Mouse (Mus musculus) adrenal gland, adult 8-10 months (tissue): ENCODE measurements around the gene Calcoco2. TPM values are rescaled to one million over a fixed set of nuclear protein-coding genes. Genes with fewer than 3 reads are reported as not detected.

ENCODE experiments used
- DNase-seq: peaks from one replicate; pipeline ENCODE4 v3.0.0; 2022
- total RNA-seq, 4 experiments: library from RNA; stranded (reverse); gene quantifications; 2 replicates each; pipeline ENCODE4 v1.2.4; 2022

The Calcoco2 gene
- total RNA-seq, 4 experiments from 2014 or later, result not detected

DNA sequence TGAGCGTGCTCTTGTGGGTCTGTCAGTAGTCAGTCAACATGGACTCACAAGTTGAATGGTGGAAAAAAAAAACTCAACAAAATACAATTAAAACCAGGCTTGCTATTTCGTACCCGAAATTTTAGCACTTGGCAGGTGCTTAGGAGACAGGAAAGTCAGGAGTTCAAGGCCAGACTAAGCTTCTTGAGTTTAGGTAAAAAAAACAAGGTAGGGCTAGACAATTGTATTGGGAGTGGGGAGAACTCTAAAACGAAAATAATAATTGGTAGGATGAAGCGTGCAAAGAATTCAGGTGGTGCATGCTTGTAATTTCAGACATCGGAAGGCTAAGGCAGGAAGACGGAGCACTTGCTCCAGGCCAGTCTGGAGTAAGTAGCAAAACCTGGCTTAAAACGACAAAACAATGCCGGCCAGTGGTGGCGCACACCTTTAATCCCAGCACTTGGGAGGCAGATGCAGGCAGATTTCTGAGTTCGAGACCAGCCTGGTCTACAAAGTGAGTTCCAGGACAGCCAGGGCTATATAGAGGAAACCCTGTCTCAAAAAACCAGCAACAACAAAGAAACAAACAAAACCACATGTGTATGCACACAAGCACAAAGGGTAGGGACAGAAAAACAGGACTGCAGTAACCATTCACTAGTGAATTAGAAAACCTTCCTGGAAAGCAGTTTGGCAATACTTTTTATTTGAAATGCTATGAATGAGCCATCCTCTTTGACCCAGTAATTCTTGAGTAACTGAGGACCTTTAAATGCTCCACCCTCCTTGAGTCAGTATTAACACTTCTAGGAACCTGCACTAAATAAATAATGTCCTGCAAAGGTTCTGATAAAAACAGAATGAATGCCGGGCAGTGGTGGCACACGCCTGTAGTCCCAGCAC is 35.3 kb downstream of the Calcoco2 start:
- no peak for DNase-seq

DNA sequence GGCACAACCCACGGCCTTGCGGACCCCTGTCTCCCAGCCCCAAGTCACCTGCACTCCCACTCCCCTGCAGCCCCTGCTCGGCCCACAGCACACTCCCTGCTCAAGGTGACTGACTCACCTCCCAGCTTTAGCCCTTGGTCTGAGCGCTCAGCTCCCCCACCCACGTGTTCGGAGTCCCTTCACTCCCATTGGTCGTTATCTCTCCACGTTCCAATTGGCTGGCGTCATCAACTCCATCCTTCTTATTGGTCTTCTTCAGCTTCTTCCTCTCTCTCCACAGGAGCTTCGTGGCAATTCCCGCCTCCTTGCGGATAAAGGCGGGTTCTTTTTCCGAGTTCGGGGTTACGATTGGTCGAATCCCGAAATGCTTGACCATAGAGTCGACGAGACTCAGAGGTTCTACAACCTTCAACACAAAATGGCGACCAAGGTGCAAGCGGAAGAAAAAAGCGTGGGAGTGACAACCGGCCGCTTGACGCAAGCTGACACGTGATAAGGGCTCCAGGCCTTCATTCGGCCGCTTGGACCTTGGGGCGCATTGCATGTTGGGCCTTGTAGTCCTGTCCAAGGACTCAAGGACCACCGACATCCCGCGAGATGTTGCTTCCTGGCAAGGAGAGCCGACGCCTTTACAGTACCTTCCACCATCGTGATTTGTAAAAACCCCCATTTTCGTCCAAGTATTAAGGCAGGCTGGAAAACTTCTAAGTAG is 36.1 kb downstream of the Calcoco2 start, which contains the start of gene Atp5g1:
Gene Atp5g1 (minus strand): TSS at position 162 of the 712 bp plus-strand sequence.
- DNase-seq, result peak; percentile 100

DNA sequence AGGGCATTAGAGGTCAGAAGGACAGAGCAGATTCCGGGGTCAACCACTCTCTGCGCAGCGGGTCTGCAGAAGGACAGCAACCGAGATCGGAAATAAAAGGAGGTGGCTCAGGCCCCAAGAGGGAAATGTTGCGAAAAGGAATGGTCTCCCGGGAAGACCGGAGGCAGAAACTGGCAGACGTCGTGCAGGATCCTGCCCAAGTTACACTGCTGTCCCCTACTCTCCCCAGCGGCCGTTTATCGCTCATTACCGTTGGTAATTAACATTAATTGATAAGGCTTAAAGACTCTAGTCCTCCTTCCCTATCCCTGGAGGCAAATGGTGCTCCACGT is 36.6 kb downstream of the Calcoco2 start:
- DNase-seq, result peak; percentile 23

DNA sequence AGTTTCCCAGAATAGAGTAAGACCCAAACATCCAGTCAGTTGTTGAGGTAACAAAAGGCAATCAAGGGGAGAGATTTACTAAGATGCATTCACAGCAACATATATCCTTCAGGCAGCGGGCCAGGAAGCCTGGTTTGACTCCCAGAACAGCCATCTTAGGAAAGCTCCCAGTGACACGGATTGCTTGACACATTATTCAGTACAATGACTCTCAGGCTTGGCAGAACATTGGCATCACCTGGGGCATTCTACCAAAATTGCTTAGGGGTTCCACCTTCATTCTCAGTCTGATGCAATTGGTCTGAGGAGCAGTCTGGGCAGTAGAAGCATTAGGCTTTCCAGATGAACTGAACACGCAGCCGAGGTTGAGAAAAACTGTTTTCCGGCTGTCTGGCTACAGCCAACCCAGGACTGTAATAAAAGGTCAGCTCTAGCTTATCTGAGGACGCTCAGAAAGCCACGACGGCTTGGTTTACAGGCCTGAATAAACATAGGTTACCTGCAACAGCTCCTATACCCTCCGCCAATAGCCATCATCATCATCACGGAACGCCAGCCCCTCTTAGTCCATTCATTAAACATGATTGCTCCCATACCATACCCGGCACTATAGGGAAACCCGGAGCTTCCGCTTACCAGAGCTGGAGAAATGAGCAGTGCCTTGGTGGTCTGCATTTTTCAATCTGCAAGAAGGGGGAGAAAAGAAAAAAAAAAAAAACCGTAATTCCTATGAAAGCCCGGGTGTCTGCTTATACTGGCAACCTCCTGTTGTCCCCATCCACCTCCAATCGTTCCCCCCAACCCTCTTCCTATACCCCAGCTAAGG is 37.2 kb downstream of the Calcoco2 start:
- no peak for DNase-seq

DNA sequence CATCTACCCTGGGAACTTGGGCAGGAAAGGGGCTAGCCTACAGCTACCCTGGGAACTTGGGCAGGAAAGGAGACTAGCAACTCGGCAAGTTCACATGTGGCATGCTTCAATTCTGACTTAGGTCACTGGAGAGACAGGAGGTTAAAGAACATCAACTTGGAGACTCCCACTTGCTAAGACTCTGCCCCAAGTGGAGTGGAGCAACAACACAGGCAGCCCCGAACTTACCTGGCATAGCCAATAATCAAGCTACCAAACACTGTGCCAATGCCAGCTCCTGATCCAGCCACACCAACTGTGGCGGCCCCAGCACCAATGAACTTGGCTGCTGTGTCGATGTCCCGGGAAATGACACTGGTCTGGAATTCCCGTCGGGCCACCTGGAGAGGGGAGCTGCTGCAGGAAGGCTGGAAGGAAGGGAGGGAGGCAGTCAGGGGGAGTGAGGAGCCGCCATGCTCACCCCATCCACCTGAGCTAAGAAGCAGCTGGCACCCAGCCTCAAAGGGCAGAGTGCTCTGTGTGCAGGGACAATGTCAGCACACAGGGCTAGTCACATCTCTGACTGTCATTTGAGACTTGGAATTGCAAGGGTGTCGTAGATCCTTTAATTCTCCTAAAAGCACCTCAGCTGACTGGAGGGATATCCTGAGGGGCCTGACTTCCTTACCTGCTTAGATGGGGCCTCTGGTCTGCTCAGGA is 38.3 kb downstream of the Calcoco2 start:
- DNase-seq, result no peak

DNA sequence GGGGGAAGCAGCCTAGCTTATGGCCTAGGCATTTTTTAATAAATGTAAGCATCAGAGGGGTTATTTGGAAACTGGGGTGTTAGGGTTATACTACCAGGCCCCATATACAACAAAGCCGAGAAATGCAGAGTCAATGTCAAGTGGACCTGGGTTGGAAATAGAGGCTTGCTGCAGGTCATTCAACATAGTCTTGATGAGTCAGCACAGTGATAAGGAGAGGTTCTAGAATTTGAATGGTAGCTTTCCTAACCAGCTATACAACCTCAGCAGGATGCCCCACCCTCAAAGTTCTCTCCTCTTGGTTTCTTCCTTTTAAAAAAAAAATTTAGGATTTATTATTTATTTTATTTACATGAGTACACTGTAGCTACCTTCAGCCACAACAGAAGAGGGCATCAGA is 40.8 kb downstream of the Calcoco2 start:
- DNase-seq, result no peak

DNA sequence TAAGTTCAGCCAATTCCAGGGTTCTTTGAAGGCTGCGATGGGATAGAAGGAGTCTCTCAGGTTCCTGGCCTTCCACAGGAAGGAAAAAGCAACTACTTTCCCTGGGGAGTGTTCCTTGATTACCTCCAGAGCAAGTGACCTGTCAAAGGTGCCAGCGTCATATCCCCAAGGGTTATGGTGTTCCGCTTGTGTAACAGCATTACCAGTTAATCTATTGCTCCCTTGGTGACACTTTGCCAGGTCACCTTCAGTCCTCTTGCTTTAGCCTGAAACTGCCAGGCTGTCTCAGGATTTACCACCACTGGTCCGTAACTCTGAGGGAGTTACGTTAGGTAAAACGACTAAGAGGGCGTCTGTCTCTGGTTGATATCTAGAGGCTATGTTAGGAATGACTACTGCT is 41.4 kb downstream of the Calcoco2 start:
- no peak for DNase-seq

DNA sequence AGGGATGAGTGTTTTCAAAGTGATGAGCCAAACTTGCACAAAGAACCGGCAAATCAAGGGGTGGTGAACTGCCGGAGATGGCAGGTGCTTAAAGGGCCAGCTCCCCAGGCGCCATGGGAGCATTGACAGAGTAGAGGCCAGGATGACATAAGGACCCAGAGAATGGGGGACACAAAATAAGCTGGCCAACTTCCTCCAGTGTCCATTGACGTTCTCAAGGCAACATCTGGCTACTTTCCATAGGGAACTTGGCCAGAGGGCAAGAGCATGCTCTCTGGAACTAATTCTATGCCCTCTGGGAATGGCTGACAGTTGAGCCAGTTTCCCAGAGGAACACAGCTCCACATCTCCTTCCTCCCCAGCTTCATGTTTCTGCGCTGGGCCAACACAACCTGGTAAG is 43.5 kb downstream of the Calcoco2 start:
- DNase-seq, result no peak

DNA sequence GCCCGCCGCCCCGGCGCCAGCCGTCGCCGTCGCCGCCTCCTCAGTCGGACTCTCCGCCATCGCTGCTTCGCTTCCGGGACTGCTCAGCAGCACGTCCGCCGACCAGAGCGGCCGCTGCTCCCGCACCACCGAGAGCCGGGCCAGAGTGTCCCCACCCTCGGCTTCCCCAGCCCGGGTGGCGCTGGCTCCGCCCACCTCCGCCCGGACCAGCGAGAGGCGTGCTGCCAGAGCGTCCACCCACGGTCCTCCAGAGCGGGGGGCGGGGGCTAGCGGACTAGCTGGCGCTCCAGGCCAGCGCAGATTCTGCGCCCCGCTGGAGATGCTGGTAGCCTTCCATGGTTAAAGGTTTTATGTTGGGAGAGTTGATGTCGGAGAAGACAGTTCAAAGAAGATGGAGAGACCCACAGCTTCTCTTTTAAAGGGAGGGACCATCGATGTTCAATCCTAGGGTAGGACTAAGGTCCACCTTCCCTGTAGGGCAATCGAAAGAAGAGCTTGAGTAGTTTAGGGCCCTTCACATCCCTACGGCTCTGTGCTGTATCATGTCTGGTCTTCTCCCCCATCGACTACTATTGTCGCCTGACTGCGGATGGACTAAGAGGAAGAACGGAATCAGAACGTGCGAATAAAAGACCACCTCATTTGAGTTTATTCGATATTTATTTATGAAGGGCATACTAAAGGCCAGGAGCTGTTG is 46.4 kb downstream of the Calcoco2 start, which contains the start of gene Ube2z:
Gene Ube2z (minus strand): TSS at position 174 of the 697 bp plus-strand sequence.
- peak; percentile 93 for DNase-seq

DNA sequence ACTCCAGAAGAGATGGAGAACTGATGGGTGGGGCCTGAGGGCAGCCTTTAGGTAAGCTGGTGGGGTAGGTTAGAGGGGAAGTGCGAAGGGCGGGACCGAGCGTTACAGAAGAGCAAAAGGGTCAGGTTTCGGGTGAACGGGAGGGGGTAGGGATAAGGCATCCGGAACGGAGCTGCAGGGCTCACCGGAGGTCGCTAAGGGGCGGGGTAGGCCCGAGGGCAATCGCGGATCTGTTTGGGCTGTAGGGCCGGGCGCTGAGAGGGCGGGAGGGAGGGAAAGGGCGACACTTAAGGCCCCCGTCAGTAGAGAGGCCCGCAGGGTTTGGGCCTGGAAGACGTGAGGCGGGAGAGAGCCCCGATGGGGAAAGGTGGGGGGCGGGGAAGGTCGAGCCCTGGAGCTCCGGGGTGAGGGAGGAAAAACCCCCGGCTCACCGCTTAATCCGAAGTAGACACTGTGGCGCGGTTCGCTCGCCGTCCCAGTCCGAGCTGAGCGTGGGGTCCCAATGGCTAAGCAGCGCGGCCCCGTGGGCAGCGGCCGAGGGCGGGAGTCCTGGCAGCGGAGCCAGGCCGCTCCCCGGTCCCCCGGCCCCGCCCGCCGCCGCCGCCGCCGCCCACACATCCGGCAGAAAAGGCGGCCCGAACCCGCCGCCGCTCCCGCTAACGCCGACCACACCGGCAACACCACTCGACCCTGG is 47.1 kb downstream of the Calcoco2 start:
- DNase-seq, result peak; percentile 22

DNA sequence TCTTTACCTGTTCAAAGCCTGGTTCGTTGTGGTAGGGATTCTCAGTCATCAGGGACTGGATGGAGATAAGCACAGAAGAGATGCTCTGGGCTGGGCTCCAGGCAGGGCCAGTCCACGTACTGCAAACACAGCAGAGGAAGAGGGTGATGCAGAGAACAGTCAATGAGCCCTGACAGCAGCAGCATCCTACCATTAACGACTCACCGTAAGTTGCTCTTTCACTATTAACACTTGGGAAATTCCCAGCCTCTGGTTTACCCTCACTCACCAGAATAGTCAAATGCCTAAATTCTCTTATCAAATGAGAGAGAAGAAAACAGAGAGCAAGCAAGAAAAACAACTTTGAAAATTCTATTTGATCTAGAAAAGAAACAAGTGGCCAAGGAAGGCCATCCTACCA is 53.5 kb downstream of the Calcoco2 start:
- DNase-seq, result no peak

DNA sequence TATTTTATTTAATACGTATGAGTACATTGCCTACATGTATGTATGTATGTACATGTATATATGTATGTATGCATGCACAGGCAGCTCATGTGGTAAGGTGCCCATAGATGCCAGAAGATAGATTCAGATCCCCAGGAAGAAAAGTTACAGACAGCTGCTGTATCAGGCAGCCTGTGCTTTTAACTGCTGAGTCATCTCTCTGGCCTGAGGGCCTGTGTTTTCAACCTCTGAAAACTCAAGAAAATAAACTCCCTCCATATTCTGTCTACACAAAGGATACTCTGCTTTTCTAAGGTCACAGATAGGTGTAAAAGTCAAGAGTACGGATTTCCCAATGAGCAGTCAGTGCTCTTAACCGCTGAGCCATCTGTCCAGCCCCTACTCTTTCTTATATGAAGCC is 60.9 kb downstream of the Calcoco2 start:
- no peak for DNase-seq

DNA sequence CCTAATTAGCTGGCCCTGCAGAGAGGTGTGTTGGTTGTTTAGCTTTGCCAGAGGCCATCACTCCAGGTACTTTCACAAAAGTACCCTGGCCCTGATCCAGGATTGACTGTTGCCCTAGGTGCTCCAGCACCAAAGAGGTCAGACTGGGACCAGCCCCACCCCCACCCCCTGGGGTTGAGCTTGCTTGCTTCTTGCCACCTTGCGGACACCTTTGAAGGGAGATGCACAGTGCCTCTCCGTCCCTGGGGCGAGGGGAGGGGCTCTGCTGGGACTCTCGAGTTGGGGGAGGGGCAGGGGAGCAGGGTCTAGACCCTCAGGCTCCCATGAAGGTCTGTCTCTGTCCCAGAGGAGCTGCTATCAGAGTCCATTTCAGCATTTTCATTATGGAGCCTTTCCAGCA is 61.8 kb downstream of the Calcoco2 start:
- no peak for DNase-seq

Other genes with a start within 250 kb of the Calcoco2 start
- gene B4galnt2, start 197.1 kb downstream of the Calcoco2 start, total RNA-seq, result not detected
- under 1 TPM; 0.26 to 0.83 (median 0.43) TPM for gene Igf2bp1, start 106.0 kb downstream of the Calcoco2 start, total RNA-seq
- gene Gip, start 87.4 kb downstream of the Calcoco2 start, total RNA-seq, result not detected
- 10 to 100 TPM; 77.6 to 95.6 (median 86.3) TPM for gene Snf8, start 77.1 kb downstream of the Calcoco2 start, total RNA-seq
- 10 to 100 TPM; 53.9 to 60.0 (median 57.0) TPM for gene Ube2z, start 46.6 kb downstream of the Calcoco2 start, total RNA-seq
- gene Atp5g1, start 36.3 kb downstream of the Calcoco2 start, total RNA-seq, result 100 to 1,000 TPM; 227 to 500 (median 292) TPM
- not detected for gene Ttll6, start 21.8 kb upstream of the Calcoco2 start, total RNA-seq
- gene Hoxb13, start 82.4 kb upstream of the Calcoco2 start, total RNA-seq, result not detected
- 100 to 1,000 TPM; 157 to 250 (median 226) TPM for gene Hoxb9, start 159.5 kb upstream of the Calcoco2 start, total RNA-seq
- 10 to 100 TPM; 50.4 to 99.8 (median 83.6) TPM for gene Hoxb8, start 169.9 kb upstream of the Calcoco2 start, total RNA-seq
- gene Hoxb7, start 174.7 kb upstream of the Calcoco2 start, total RNA-seq, result 10 to 100 TPM; 44.6 to 62.9 (median 53.0) TPM
- gene Hoxb6, start 180.5 kb upstream of the Calcoco2 start, total RNA-seq, result 10 to 100 TPM; 56.4 to 77.8 (median 59.5) TPM
- gene Hoxb5, start 191.4 kb upstream of the Calcoco2 start, total RNA-seq, result 10 to 100 TPM; 25.2 to 38.3 (median 26.7) TPM
- gene Hoxb4, start 206.3 kb upstream of the Calcoco2 start, total RNA-seq, result 10 to 100 TPM; 19.9 to 45.3 (median 27.0) TPM
- 10 to 100 TPM; 19.4 to 61.4 (median 27.9) TPM for gene Hoxb3, start 211.4 kb upstream of the Calcoco2 start, total RNA-seq
- 10 to 100 TPM; 20.8 to 27.5 (median 23.7) TPM for gene Hoxb2, start 238.6 kb upstream of the Calcoco2 start, total RNA-seq